In the genomic region with DNA sequence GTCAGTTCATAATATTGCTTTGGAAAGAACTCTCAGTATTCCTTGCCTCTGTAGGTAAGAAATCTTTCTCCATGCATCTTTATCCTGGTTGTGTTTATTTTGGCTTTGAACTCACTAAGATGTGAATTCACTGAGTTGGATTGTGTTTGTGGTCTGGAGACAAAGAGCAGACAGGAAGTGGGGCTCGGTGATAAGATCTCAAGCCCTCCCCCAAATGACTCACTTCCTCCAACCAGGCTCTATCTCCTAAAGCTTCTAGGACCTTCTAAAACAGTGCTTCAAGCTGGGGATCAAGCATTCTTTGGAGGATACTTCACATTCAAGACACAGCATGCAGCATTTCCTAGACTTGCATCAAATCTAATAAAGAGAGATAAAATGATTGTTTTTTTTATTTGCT, we compare ENCODE assay signal across 12 mouse cellular contexts.
DNase-seq lines count a peak whose midpoint lies in the region; ATAC-seq lines count a peak whose summit lies in the region.
"Had no signal": no experiment of that assay in that cellular context is flagged by ENCODE, and none has a peak within 500 bp of the region (broad histone marks: within the 10 kb centered on the region; RNA-seq: fewer than 3 reads in every experiment).

No protein-coding gene starts in this region.

- no peak overlapping the region for H3K27ac ChIP-seq in neural tube, embryonic 15.5 days (replicated peaks)
- H3K27ac ChIP-seq: embryonic facial prominence, embryonic 13.5 days; liver, embryonic 12.5 days; midbrain, embryonic 12.5 days had no signal

- peak; percentile 84 for ATAC-seq in activated CD4-positive, CD25-positive, alpha-beta regulatory T cell, adult 4 months
- ATAC-seq in neural tube, embryonic 15.5 days (ENCODE audit: low FRiP score): no peak
- ATAC-seq: forebrain, postnatal 0 days; liver, embryonic 12.5 days had no signal

- H3K4me2 ChIP-seq in neural tube, embryonic 15.5 days: no peak overlapping the region
- H3K4me2 ChIP-seq: embryonic facial prominence, embryonic 13.5 days; liver, embryonic 12.5 days; midbrain, embryonic 12.5 days had no signal

- no peak overlapping the region for H3K9ac ChIP-seq in neural tube, embryonic 15.5 days (replicated peaks)
- H3K9ac ChIP-seq: embryonic facial prominence, embryonic 13.5 days; forebrain, postnatal 0 days; liver, embryonic 12.5 days; midbrain, embryonic 12.5 days had no signal

- no peaks in the 10 kb centered on the region for H3K27me3 ChIP-seq in neural tube, embryonic 15.5 days (replicated peaks)
- H3K27me3 ChIP-seq: embryonic facial prominence, embryonic 13.5 days; liver, embryonic 12.5 days; midbrain, embryonic 12.5 days had no signal

- no peaks in the 10 kb centered on the region for H3K9me3 ChIP-seq in neural tube, embryonic 15.5 days (replicated peaks)
- H3K9me3 ChIP-seq: embryonic facial prominence, embryonic 13.5 days; liver, embryonic 12.5 days; midbrain, embryonic 12.5 days had no signal

- no peaks in the 10 kb centered on the region for H3K4me1 ChIP-seq in neural tube, embryonic 15.5 days
- H3K4me1 ChIP-seq: liver, embryonic 12.5 days had no signal

- 72% methylated on average over 1 of the region's 1 CpGs for WGBS in neural tube, embryonic 15.5 days

- DNase-seq in 3134 (ENCODE audit: extremely low read depth, insufficient read length, low spot score) (peak; percentile 30), 3T3-L1 (ENCODE audit: low read depth, low spot score) (peak; percentile 86)
- DNase-seq in naive thymus-derived CD4-positive, alpha-beta T cell, adult 2 months (ENCODE audit: low read depth): peak; percentile 65
- no peak for DNase-seq in ovary, postnatal 10 days (ENCODE audit: low spot score)
- DNase-seq in cerebellum, adult 11 months: no peak
- DNase-seq: cerebellum, adult 9-10 months; forebrain, postnatal 0 days had no signal

- no peaks in the 10 kb centered on the region for H3K36me3 ChIP-seq in neural tube, embryonic 15.5 days
- H3K36me3 ChIP-seq: embryonic facial prominence, embryonic 13.5 days; liver, embryonic 12.5 days; midbrain, embryonic 12.5 days had no signal

- H3K4me3 ChIP-seq in neural tube, embryonic 15.5 days (replicated peaks): no peak overlapping the region
- H3K4me3 ChIP-seq: embryonic facial prominence, embryonic 13.5 days; liver, embryonic 12.5 days; midbrain, embryonic 12.5 days had no signal

Comparison
In these comparisons a context has a peak if more than half of its experiments do, and no peak if none do; other contexts are left out.
1. DNase-seq: peak in 3134 (single experiment), 3T3-L1 (single experiment) and naive thymus-derived CD4-positive, alpha-beta T cell, adult 2 months (single experiment); none in ovary, postnatal 10 days (single experiment) and cerebellum, adult 11 months (single experiment).